Mouse (Mus musculus): ENCODE data around the gene Tapbpl. TPM values are rescaled to one million over a fixed set of nuclear protein-coding genes. Genes with fewer than 3 reads are reported as not detected.
A peak's percentile ranks its signal among the peaks of the same experiment; 100 is the strongest.
"Not testable (repeated sequence)": the region's sequence is repeated elsewhere in the genome, so short reads cannot be mapped to it uniquely, and the experiment has no call there.

Gene Tapbpl
- 1.9 and 2.5 TPM in 2 replicates for polyA plus RNA-seq (2016; fragmentation: Nextera tagmentation; extraction: Ambion mirVana)

DNA sequence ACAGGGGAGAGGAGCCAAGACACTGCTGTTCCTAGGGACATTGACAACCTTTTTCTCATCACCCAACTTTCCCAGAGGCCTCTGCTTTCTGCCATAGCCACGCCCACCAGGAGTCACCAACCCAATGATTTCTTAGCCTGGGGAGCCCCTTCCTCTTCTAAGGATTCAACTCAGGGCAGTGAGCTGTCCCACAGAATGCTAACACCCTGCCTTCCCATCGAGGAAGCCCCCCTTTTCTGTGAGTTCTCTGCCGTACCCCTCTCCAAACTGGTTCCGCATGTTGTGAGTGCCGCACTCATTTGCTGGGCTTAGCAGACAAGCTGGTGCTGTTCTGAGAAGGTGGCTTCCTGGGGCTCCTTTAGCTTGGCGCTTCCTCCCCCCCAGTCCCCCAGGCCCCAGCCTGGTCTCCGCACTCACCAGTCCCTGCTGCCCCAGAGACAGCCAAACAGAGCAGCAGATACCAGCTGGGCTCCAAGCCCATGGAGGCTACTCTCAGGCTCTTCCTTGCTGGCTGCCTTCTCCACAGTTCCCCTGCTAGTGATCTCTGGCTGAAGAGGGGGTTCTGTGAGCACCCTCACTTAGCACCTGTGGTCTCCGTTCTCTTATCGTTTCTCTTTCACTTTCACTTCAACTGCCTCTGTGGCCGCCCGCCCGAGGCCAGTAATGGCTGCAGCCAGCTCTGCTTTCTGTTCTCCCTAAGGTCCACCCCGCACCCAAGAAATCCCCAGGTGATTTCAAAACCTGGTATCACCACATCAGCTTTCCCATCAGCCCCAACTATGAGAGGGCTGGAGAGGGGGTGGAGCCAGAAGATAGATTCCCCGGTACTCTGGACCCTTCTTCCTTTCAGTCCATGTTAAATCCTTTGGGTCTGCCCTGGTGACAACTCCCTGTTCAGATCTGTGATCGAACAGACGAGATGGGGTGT, at the start of gene Tapbpl:
Gene Tapbpl (minus strand): TSS at position 744 of the 928 bp plus-strand sequence.
- no peaks in the 10 kb centered on the region for H3K36me3 ChIP-seq
- peak within 1 kb of the TSS; percentile 42 for H3K27ac ChIP-seq (replicated peaks)
- peak within 1 kb of the TSS; percentile 79 for H3K4me2 ChIP-seq (replicated peaks)
- 10% methylated on average over 16 of the region's 16 CpGs for WGBS
- no peaks in the 10 kb centered on the region for H3K9me3 ChIP-seq
- H3K9ac ChIP-seq (replicated peaks): peak within 1 kb of the TSS; percentile 65
- H3K27me3 ChIP-seq: no peaks in the 10 kb centered on the region
- ATAC-seq (ENCODE audit: low FRiP score, low read depth): peak; percentile 70
- peaks cover 17% of the 10 kb centered on the region for H3K4me1 ChIP-seq
- peak within 1 kb of the TSS; percentile 43 for H3K4me3 ChIP-seq

DNA sequence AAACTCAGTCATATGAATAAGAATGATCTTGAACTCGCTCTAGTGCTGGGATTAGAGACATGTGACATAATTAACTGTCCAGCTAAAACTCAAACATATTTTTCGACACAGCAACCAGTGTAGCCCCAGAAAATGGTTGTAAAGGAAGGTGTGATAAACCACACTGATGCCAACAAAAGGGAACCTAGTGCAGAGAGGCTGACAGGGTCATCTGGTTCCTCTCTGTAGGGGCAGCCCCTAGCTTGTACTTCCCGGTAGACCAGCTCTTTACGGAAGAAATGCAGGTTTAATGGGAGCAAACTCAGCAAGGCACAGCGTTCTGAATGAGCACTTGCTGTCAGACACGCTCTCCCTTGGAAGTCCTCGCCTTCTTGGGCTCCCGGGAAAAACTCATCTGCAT, 48.1 kb upstream of the Tapbpl start:
- Histone ChIP-seq H3K9ac (replicated peaks) (no peak overlapping the region), H3K27ac (replicated peaks) (no peak overlapping the region), H3K4me3 (no peak overlapping the region), H3K36me3 (no peaks in the 10 kb centered on the region), H3K27me3 (no peaks in the 10 kb centered on the region), H3K9me3 (peaks cover 2% of the 10 kb centered on the region; the same call in 1 of the 2 replicates), H3K4me1 (no peaks in the 10 kb centered on the region), H3K4me2 (replicated peaks) (no peak overlapping the region)
- 63% methylated on average over 8 of the region's 8 CpGs for WGBS
- ATAC-seq (ENCODE audit: low FRiP score, low read depth): no peak

DNA sequence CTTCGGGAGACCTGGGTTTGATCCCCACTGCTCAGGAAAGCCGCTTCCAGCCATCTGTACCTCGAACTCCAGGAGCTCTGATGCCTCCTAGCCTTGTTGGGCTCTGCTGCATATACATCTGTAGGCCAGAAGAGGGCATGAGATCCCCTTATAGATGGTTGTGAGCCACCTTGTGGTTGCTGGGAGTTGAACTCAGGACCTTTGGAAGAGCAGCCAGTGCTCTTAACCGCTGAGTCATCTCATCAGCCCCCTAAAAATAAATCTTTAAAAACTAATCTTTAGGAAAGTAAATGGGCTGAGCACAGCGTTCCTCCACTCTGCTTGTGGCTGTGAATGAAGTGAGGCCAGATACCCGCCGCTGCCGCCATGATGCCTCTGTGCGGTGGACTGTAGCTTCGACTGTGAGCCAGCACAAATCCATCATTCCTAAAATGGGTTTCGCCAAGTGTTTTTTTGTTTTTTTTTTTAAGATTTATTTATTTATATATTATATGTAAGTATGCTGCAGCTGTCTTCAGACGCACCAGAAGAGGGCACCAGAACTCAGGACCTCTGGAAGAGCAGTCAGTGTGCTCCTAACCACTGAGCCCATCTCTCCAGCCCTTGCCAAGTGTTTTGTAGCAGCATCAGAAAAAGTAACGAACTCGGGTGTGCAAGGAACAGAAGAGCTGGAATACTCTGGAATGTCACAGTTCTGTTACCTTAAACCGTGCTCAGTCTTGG, 43.3 kb upstream of the Tapbpl start:
- Histone ChIP-seq H3K4me2 (replicated peaks) (no peak overlapping the region), H3K27me3 (peaks cover 18% of the 10 kb centered on the region; the same call in 1 of the 2 replicates), H3K4me1 (no peaks in the 10 kb centered on the region), H3K9me3 (no peaks in the 10 kb centered on the region), H3K4me3 (no peak overlapping the region), H3K9ac (replicated peaks) (no peak overlapping the region), H3K36me3 (no peaks in the 10 kb centered on the region), H3K27ac (replicated peaks) (no peak overlapping the region)
- no peak for ATAC-seq (ENCODE audit: low FRiP score, low read depth)
- 64% methylated on average over 15 of the region's 15 CpGs for WGBS

DNA sequence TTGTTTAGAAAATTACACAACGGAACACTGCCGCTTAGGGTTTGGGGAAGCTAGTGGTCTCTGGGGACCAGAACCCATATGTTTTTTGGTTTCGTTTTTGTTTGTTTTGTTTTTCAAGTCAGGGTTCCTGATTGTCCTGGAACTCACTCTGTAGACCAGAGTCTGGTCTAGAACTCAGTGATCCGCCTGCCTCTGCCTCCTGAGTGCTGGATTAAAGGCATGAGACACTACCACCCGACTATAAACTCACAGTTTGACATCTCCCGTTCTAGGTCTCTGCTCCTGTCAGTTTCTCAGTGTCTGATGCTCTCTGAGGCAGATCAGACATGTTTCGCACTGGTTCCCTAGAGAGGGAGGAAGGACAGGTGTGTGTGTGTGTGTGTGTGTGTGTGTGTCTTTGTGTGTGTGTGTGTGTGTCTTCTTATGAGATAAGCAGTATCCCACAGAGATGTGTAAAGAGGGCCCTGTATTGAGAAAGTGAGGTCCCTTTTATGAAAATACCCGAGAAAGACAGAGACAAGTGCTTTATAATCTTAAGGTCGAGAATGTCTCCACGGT, 40.6 kb upstream of the Tapbpl start:
- no peak overlapping the region for H3K9ac ChIP-seq (replicated peaks)
- 76% methylated on average over 10 of the region's 10 CpGs for WGBS
- no peak overlapping the region for H3K4me2 ChIP-seq (replicated peaks)
- H3K4me3 ChIP-seq: no peak overlapping the region
- no peak overlapping the region for H3K27ac ChIP-seq (replicated peaks)
- no peaks in the 10 kb centered on the region for H3K9me3 ChIP-seq
- no peaks in the 10 kb centered on the region for H3K4me1 ChIP-seq
- no peak for ATAC-seq (ENCODE audit: low FRiP score, low read depth)
- no peaks in the 10 kb centered on the region for H3K36me3 ChIP-seq
- H3K27me3 ChIP-seq: peaks cover 18% of the 10 kb centered on the region; the same call in 1 of the 2 replicates

GRCm38 (mm10) chr6:125271455-125272227, 40.0 kb upstream of the Tapbpl start:
- Histone ChIP-seq H3K4me1 (no peaks in the 10 kb centered on the region), H3K27ac (replicated peaks) (no peak overlapping the region), H3K27me3 (peaks cover 18% of the 10 kb centered on the region; the same call in 1 of the 2 replicates), H3K4me3 (no peak overlapping the region), H3K4me2 (replicated peaks) (peak overlapping the region; percentile 33), H3K9me3 (no peaks in the 10 kb centered on the region), H3K36me3 (no peaks in the 10 kb centered on the region), H3K9ac (replicated peaks) (no peak overlapping the region)
- peak; percentile 89 for ATAC-seq (ENCODE audit: low FRiP score, low read depth)
- 19% methylated on average over 17 of the region's 17 CpGs for WGBS

- H3K4me3 ChIP-seq: no peak overlapping the region
- no peak overlapping the region for H3K27ac ChIP-seq (replicated peaks)
- H3K27me3 ChIP-seq: peaks cover 18% of the 10 kb centered on the region; the same call in 1 of the 2 replicates
- 49% methylated on average over 6 of the region's 6 CpGs for WGBS
- H3K4me1 ChIP-seq: no peaks in the 10 kb centered on the region
- no peaks in the 10 kb centered on the region for H3K36me3 ChIP-seq
- H3K4me2 ChIP-seq (replicated peaks): no peak overlapping the region
- no peaks in the 10 kb centered on the region for H3K9me3 ChIP-seq
- ATAC-seq (ENCODE audit: low FRiP score, low read depth): no peak
- no peak overlapping the region for H3K9ac ChIP-seq (replicated peaks)
These were observed 37.1 kb upstream of the Tapbpl start for GRCm38 (mm10) chr6:125268799-125269198.

DNA sequence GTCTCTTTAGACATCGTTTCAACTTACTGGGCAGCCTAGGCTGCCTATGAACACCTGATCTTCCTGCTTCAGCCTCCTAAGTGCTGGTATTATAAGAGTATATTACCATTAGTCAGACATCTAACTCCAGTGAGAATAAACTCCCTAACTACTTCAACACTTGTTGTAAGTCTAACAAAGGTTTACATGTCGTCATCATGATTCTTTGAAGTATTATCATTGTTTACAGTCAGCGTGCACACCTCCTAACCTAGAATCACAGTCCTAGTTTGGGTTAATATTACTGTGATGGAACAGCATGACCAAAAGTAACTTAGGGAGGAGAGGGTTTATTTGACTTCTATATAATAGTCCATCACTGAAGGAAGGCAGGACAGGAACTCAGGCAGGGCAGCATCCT, 35.8 kb upstream of the Tapbpl start:
- Histone ChIP-seq H3K36me3 (no peaks in the 10 kb centered on the region), H3K4me2 (replicated peaks) (no peak overlapping the region), H3K27ac (replicated peaks) (no peak overlapping the region), H3K9ac (replicated peaks) (no peak overlapping the region), H3K4me1 (no peaks in the 10 kb centered on the region), H3K4me3 (no peak overlapping the region), H3K27me3 (peaks cover 13% of the 10 kb centered on the region; the same call in 1 of the 2 replicates), H3K9me3 (no peaks in the 10 kb centered on the region)
- no peak for ATAC-seq (ENCODE audit: low FRiP score, low read depth)
- 92% methylated on average over 3 of the region's 3 CpGs for WGBS

GRCm38 (mm10) chr6:125266600-125266999, 34.9 kb upstream of the Tapbpl start:
- not testable (repeated sequence) for H3K27me3 ChIP-seq; H3K4me2 ChIP-seq (replicated peaks); H3K9me3 ChIP-seq; H3K27ac ChIP-seq (replicated peaks); H3K4me3 ChIP-seq; ATAC-seq (ENCODE audit: low FRiP score, low read depth); H3K36me3 ChIP-seq; H3K9ac ChIP-seq (replicated peaks); H3K4me1 ChIP-seq
- WGBS: 68% methylated on average over 6 of the region's 6 CpGs

DNA sequence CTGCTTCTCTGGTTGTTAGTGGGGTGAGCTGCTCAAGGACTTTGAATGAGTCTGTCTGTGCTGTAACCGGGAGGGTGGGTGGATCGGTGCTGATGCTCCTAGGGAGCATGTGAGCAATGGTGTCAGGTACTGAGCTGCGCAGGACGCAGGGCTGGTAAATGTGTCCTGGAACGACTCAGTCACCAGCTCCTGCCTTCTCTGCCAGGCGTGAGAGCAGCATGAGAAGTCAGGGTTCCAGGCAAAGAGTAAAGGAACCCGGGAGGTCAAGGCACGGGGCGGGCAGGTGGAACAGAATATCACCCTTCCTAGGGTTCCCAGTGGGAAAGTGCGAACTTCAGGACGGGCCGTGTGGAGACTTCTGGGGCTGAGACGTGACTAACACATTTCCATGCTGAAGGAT, 34.4 kb upstream of the Tapbpl start:
- no peak overlapping the region for H3K4me2 ChIP-seq (replicated peaks)
- no peaks in the 10 kb centered on the region for H3K9me3 ChIP-seq
- H3K36me3 ChIP-seq: no peaks in the 10 kb centered on the region
- no peaks in the 10 kb centered on the region for H3K4me1 ChIP-seq
- H3K27me3 ChIP-seq: peaks cover 5% of the 10 kb centered on the region; the same call in 1 of the 2 replicates
- no peak for ATAC-seq (ENCODE audit: low FRiP score, low read depth)
- no peak overlapping the region for H3K9ac ChIP-seq (replicated peaks)
- 81% methylated on average over 13 of the region's 13 CpGs for WGBS
- no peak overlapping the region for H3K27ac ChIP-seq (replicated peaks)
- H3K4me3 ChIP-seq: no peak overlapping the region

- Histone ChIP-seq H3K9ac (replicated peaks) (no peak overlapping the region), H3K9me3 (no peaks in the 10 kb centered on the region), H3K36me3 (no peaks in the 10 kb centered on the region), H3K4me2 (replicated peaks) (no peak overlapping the region), H3K4me3 (no peak overlapping the region), H3K4me1 (no peaks in the 10 kb centered on the region), H3K27me3 (no peaks in the 10 kb centered on the region), H3K27ac (replicated peaks) (no peak overlapping the region)
- WGBS: 62% methylated on average over 10 of the region's 10 CpGs
- ATAC-seq (ENCODE audit: low FRiP score, low read depth): no peak
These were observed 33.6 kb upstream of the Tapbpl start for GRCm38 (mm10) chr6:125265239-125265638.

GRCm38 (mm10) chr6:125264219-125264618, 32.6 kb upstream of the Tapbpl start:
- no peaks in the 10 kb centered on the region for H3K4me1 ChIP-seq
- no peak overlapping the region for H3K27ac ChIP-seq (replicated peaks)
- no peaks in the 10 kb centered on the region for H3K36me3 ChIP-seq
- no peak overlapping the region for H3K9ac ChIP-seq (replicated peaks)
- no peaks in the 10 kb centered on the region for H3K27me3 ChIP-seq
- ATAC-seq (ENCODE audit: low FRiP score, low read depth): no peak
- no peaks in the 10 kb centered on the region for H3K9me3 ChIP-seq
- no peak overlapping the region for H3K4me2 ChIP-seq (replicated peaks)
- no peak overlapping the region for H3K4me3 ChIP-seq
- WGBS: 91% methylated on average over 9 of the region's 9 CpGs

Measured in midbrain, embryonic 12.5 days (tissue).